Mouse (Mus musculus) E14TG2a.4 (cell line): ENCODE data around the gene Syncrip.

ENCODE experiments used
- CTCF ChIP-seq: conservative IDR thresholded peaks from 2 replicates; pipeline ENCODE4 v1.5.1; 2014; ENCODE audit warnings: low read length
- POU5F1 ChIP-seq: IDR thresholded peaks from 2 replicates; pipeline ENCODE4 v1.6.1; 2014; ENCODE audit warnings: low read length, borderline replicate concordance

GRCm38 (mm10) chr9:88500112-88500511 lies 17.7 kb upstream of the Syncrip start:
- no peak for TF ChIP-seq CTCF
- no peak for TF ChIP-seq POU5F1
